Mouse (Mus musculus) heart, postnatal 0 days (tissue): ENCODE results near the gene Limch1.

Experiments
- CTCF ChIP-seq: IDR thresholded peaks from 2 replicates; pipeline ENCODE4 v1.5.1; 2016; ENCODE audit warnings: antibody characterized with exemption, control low read depth, low read depth
- EP300 ChIP-seq: IDR thresholded peaks from 2 replicates; pipeline ENCODE4 v1.6.1; 2016; ENCODE audit warnings: antibody characterized with exemption, low read depth

GRCm38 (mm10) chr5:66934585-66934984 lies 189.0 kb downstream of the Limch1 start:
- no peak for TF ChIP-seq CTCF
- no peak for TF ChIP-seq EP300
